Mouse (Mus musculus): ENCODE measurements around the gene Vps37b.
A peak's percentile ranks its signal among the peaks of the same experiment; 100 is the strongest.

Vps37b gene

GRCm38 (mm10) chr5:124019348-124020216 lies 12.5 kb downstream of the Vps37b start:
- peak; percentile 91 for DNase-seq

- DNase-seq = no peak
These were observed 13.4 kb downstream of the Vps37b start for GRCm38 (mm10) chr5:124018651-124019050.

GRCm38 (mm10) chr5:124017941-124018340 lies 14.1 kb downstream of the Vps37b start:
- DNase-seq = no peak

- peak; percentile 77 for DNase-seq
These were observed 15.7 kb downstream of the Vps37b start for GRCm38 (mm10) chr5:124016291-124016821.

GRCm38 (mm10) chr5:124015727-124016126 lies 16.3 kb downstream of the Vps37b start:
- no peak for DNase-seq

- DNase-seq = peak; percentile 72
These were observed 17.2 kb downstream of the Vps37b start for GRCm38 (mm10) chr5:124014791-124015251.

- DNase-seq = no peak
These were observed 17.9 kb downstream of the Vps37b start for GRCm38 (mm10) chr5:124014180-124014579.

- DNase-seq = no peak
These were observed 18.3 kb downstream of the Vps37b start for GRCm38 (mm10) chr5:124013747-124014146.

- DNase-seq = no peak
These were observed 19.2 kb downstream of the Vps37b start for GRCm38 (mm10) chr5:124012885-124013284.

- no peak for DNase-seq
These were observed 20.1 kb downstream of the Vps37b start for GRCm38 (mm10) chr5:124011927-124012326.

- DNase-seq = peak; percentile 83
These were observed 21.0 kb downstream of the Vps37b start for GRCm38 (mm10) chr5:124010910-124011655.

GRCm38 (mm10) chr5:124010077-124010476 lies 22.0 kb downstream of the Vps37b start:
- no peak for DNase-seq

- DNase-seq = peak; percentile 54
These were observed 25.1 kb downstream of the Vps37b start for GRCm38 (mm10) chr5:124006891-124007491.

GRCm38 (mm10) chr5:124006082-124006873 lies 25.8 kb downstream of the Vps37b start:
- DNase-seq = no peak

- DNase-seq = no peak
These were observed 26.5 kb downstream of the Vps37b start for GRCm38 (mm10) chr5:124005591-124005990.

GRCm38 (mm10) chr5:124005151-124005500 lies 26.9 kb downstream of the Vps37b start:
- no peak for DNase-seq

- DNase-seq = no peak
These were observed 27.5 kb downstream of the Vps37b start for GRCm38 (mm10) chr5:124004356-124005150.

GRCm38 (mm10) chr5:124003375-124003774 lies 28.7 kb downstream of the Vps37b start:
- no peak for DNase-seq

- no peak for DNase-seq
These were observed 29.2 kb downstream of the Vps37b start for GRCm38 (mm10) chr5:124002876-124003275.

GRCm38 (mm10) chr5:124001274-124001673 lies 30.8 kb downstream of the Vps37b start:
- no peak for DNase-seq

- DNase-seq = peak; percentile 94
These were observed 31.2 kb downstream of the Vps37b start for GRCm38 (mm10) chr5:124000824-124001223.
